Mouse (Mus musculus) 3134 (cell line): ENCODE measurements around the gene 4933409G03Rik.
"Not testable (repeated sequence)": the region's sequence is repeated elsewhere in the genome, so short reads cannot be mapped to it uniquely, and the experiment has no call there.

Experiments
- DNase-seq: peaks from one replicate; pipeline ENCODE4 v3.0.0-alpha.2; 2011; ENCODE audit warnings: low spot score; ENCODE audit not compliant: insufficient read length; ENCODE audit errors: extremely low read depth

The 4933409G03Rik gene

DNA sequence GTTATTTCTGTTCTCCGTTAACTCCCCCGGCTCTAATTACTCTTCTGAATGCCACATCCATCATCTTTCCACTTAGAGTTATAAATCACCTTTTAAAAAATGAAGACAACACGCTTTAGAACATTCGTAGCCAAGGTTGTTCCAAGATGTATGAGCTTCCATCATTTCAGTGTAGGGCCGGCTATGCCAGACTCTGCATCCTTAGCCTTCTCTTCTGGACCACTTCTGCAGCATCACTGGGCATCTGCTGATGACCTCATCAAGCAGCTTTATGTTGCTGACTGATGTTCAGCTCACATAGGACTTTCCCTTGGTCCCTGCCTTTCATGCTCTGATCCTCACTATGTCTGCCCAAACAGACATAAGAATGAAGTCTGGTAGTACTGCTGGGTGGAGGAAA lies at the start of gene 4933409G03Rik:
Gene 4933409G03Rik (plus strand): TSS at position 301 of the 400 bp plus-strand sequence.
- DNase-seq: no peak

DNA sequence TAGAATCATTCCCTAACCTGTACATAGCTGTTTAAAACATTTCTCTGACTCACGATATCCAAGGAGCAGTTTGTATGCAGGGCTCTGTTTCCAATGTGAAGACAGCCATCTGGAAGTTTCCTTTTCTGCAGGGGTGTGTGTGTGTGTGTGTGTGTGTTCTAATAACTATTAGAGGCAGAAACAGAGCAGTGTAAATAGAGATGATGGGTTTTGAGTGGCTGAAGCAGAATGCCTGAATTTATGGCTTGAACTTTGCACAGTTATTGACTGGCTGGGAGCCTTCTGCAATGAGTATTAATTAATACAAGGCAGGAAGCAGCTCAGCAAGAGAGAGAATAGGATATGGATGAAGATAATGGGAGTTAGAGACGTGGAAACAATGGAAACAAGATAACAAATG lies 38.0 kb upstream of the 4933409G03Rik start:
- no peak for DNase-seq

DNA sequence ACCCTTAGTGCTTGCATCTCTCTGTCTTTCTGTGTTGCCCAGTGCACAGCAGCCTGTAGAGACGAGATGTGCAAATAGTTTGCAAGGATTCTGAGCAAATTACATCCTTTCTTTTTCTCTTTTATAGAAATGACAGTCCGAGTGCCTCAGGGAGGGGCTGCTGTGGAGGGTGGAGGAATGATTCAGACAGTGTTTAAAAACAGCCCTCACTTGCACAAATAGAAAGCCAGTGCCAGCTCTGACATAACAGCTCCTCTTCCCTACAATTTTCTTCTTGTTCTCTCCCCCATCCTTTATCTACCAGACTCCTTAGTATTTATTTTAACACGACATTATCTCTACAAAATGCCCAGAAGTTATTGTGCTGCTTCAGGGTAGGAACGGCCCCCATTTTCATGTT lies 21.4 kb upstream of the 4933409G03Rik start:
- DNase-seq: no peak

DNA sequence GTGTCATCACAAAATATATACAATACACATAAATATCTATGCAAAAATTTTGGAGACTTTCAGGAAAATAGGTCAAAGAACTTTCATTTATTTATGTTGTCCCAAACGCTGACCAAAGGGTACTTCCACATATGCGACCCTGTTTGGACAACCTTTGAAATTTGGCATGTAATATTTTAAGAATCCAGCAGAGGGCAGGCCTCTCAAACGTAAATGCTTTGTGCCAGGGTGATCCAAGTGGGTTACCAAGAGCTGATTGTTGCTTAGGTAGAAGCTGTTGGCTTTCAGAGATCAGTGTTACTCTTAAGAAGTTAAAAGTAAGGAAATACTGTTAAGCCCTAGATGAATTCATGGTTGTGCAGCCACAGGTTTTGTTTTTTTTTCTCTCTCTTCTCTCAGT lies 18.9 kb upstream of the 4933409G03Rik start:
- no peak for DNase-seq

DNA sequence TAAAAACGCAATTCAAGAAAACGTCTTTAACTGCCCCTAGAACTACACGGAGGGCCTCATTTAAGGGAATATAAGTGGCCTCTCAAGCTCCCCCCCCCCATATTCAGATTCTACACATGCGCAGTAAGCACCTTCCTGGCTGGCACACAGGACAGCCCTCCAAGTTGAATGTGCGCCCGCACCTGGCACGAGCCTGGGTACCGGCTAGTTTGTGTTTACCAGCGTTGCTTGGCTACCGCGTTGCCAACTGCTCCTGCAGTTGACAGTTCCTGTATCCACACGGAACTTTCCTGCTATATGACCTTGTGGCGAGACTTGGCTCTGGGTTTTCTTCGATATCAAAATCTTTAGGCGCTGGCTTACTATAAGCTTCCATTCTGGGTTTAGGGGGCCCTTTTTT lies 13.9 kb upstream of the 4933409G03Rik start:
- no peak for DNase-seq

DNA sequence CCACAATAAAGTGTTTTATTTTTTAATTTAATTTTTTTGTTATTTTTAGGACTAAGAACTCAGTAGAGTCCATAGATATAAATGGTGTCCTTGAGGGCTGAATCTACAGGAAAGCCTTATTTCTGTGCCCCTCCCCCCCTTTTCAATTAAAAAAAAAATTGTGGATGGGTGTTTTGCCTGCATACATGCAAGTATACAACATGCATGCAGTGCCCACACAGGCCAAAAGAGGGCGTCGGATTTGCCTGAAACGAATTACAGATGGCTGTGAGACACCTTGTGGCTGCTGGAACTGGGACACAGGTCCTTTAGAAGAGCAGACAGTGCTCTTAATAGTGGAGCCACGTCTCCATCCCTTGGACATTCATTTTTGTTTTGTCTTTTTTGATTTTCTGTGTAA lies 9.9 kb upstream of the 4933409G03Rik start:
- DNase-seq: no peak

DNA sequence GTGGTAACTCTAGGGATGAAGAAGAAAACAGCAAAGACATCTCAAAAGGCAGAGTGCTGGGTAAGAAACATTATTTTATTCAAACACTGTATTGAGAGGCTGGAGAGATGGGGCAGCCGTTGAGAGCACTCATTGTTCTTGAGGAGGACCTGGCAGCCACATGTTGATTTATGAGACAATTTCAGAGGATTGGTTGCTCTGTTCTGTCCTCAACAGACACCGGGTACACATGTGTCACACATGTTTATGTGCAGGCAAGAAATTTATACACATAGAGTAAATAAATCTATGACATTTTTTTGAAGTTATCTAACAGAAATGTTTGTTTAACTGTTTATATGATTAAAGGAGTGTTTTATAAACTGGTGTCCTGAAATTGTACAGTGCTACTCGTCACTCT lies 10.6 kb downstream of the 4933409G03Rik start:
- no peak for DNase-seq

DNA sequence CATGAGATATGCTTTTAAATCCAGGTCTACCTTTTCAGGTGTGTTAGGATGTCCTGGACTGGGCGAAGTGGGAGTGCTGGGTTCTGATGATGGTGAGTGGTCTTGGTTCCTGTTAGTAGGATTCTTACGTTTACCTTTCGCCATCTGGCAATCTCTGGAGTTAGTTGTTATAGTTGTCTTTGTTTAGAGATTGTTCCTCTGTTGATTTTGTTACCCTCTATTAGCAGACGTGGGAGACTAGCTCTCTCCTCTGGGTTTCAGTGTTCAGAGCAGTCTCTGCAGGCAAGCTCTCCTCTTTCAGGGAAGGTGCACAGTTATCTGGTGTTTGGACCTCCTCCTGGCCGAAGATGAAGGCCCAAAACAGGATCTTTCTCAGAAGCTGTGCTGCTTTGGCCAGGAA lies 74.0 kb downstream of the 4933409G03Rik start, which contains the start of gene 4932414N04Rik:
Gene 4932414N04Rik (plus strand): TSS at position 301 of the 400 bp plus-strand sequence.
- not testable (repeated sequence) for DNase-seq
